Comparison of ENCODE assay signal across 1 mouse cellular context in genomic region chr11:49811879-49812278, GRCm38 (mm10).
TF ChIP-seq lines count a peak whose summit lies in the region.

No protein-coding gene starts in this region.

TF ChIP-seq in MEL, 35 proteins besides CTCF, POLR2A, EP300 and RAD21 (continued from another document):
- TF ChIP-seq SIN3A (IDR thresholded peaks at IDR 0.05; ENCODE audit: low read length) = peak; percentile 96
